Mouse (Mus musculus): ENCODE data around the gene Ppfibp2. TPM values are rescaled to one million over a fixed set of nuclear protein-coding genes. Genes with fewer than 3 reads are reported as not detected.

The Ppfibp2 gene
- polyA plus RNA-seq, 1 experiment from 2014 or later = 19.2 TPM

GRCm38 (mm10) chr7:107596753-107597152 is 1.7 kb downstream of the Ppfibp2 start:
- Histone ChIP-seq H3K9me3 (replicated peaks; ENCODE audit: control insufficient read depth, low read length) (no peaks in the 10 kb centered on the region), H3K4me1 (ENCODE audit: control insufficient read depth, insufficient read depth, low read length) (no peaks in the 10 kb centered on the region), H3K27me3 (ENCODE audit: control insufficient read depth, insufficient read depth, low read length) (no peaks in the 10 kb centered on the region), H3K36me3 (replicated peaks; ENCODE audit: control insufficient read depth, insufficient read depth, low read depth, low read length) (no peaks in the 10 kb centered on the region), H3K9ac (replicated peaks; ENCODE audit: low read length) (no peak overlapping the region), H3K4me2 (ENCODE audit: low read depth, low read length) (no peak overlapping the region), H3K27ac (replicated peaks; ENCODE audit: low read depth, low read length) (no peak overlapping the region), H3K4me3 (ENCODE audit: low read depth, low read length) (no peak overlapping the region)
- ATAC-seq (replicated peaks; ENCODE audit: insufficient number of reproducible peaks, low FRiP score, low TSS enrichment, low read depth) = no peak
- no peak for DNase-seq (ENCODE audit: low spot score)

GRCm38 (mm10) chr7:107597956-107598355 is 2.9 kb downstream of the Ppfibp2 start:
- Histone ChIP-seq H3K36me3 (replicated peaks; ENCODE audit: control insufficient read depth, insufficient read depth, low read depth, low read length) (no peaks in the 10 kb centered on the region), H3K4me1 (ENCODE audit: control insufficient read depth, insufficient read depth, low read length) (no peaks in the 10 kb centered on the region), H3K27me3 (ENCODE audit: control insufficient read depth, insufficient read depth, low read length) (no peaks in the 10 kb centered on the region), H3K27ac (replicated peaks; ENCODE audit: low read depth, low read length) (no peak overlapping the region), H3K4me3 (ENCODE audit: low read depth, low read length) (no peak overlapping the region), H3K4me2 (ENCODE audit: low read depth, low read length) (no peak overlapping the region), H3K9ac (replicated peaks; ENCODE audit: low read length) (no peak overlapping the region), H3K9me3 (replicated peaks; ENCODE audit: control insufficient read depth, low read length) (no peaks in the 10 kb centered on the region)
- DNase-seq (ENCODE audit: low spot score) = no peak
- no peak for ATAC-seq (replicated peaks; ENCODE audit: insufficient number of reproducible peaks, low FRiP score, low TSS enrichment, low read depth)
- WGBS = 85% methylated on average over 3 of the region's 3 CpGs

- DNase-seq (ENCODE audit: low spot score) (no peak), ATAC-seq (replicated peaks; ENCODE audit: insufficient number of reproducible peaks, low FRiP score, low TSS enrichment, low read depth) (no peak)
- 78% methylated on average over 5 of the region's 5 CpGs for WGBS
Measured at GRCm38 (mm10) chr7:107600651-107601050, 5.6 kb downstream of the Ppfibp2 start.

GRCm38 (mm10) chr7:107602505-107602904 is 7.5 kb downstream of the Ppfibp2 start:
- Histone ChIP-seq H3K36me3 (replicated peaks; ENCODE audit: control insufficient read depth, insufficient read depth, low read depth, low read length) (no peaks in the 10 kb centered on the region), H3K4me1 (ENCODE audit: control insufficient read depth, insufficient read depth, low read length) (no peaks in the 10 kb centered on the region)

More at GRCm38 (mm10) chr7:107600651-107601050, 5.6 kb downstream of the Ppfibp2 start:
- no peak overlapping the region for H3K27ac ChIP-seq (replicated peaks; ENCODE audit: low read depth, low read length)
- H3K4me1 ChIP-seq (ENCODE audit: control insufficient read depth, insufficient read depth, low read length) = no peaks in the 10 kb centered on the region
- no peaks in the 10 kb centered on the region for H3K36me3 ChIP-seq (replicated peaks; ENCODE audit: control insufficient read depth, insufficient read depth, low read depth, low read length)
- H3K4me2 ChIP-seq (ENCODE audit: low read depth, low read length) = no peak overlapping the region
- H3K9ac ChIP-seq (replicated peaks; ENCODE audit: low read length) = no peak overlapping the region
- H3K27me3 ChIP-seq (ENCODE audit: control insufficient read depth, insufficient read depth, low read length) = no peaks in the 10 kb centered on the region
- H3K4me3 ChIP-seq (ENCODE audit: low read depth, low read length) = no peak overlapping the region
- no peaks in the 10 kb centered on the region for H3K9me3 ChIP-seq (replicated peaks; ENCODE audit: control insufficient read depth, low read length)

GRCm38 (mm10) chr7:107602913-107603312 is 7.9 kb downstream of the Ppfibp2 start:
- no peak for ATAC-seq (replicated peaks; ENCODE audit: insufficient number of reproducible peaks, low FRiP score, low TSS enrichment, low read depth)
- no peaks in the 10 kb centered on the region for H3K4me1 ChIP-seq (ENCODE audit: control insufficient read depth, insufficient read depth, low read length)
- WGBS = 66% methylated on average over 6 of the region's 6 CpGs

More at GRCm38 (mm10) chr7:107602505-107602904, 7.5 kb downstream of the Ppfibp2 start:
- Histone ChIP-seq H3K9ac (replicated peaks; ENCODE audit: low read length) (no peak overlapping the region), H3K9me3 (replicated peaks; ENCODE audit: control insufficient read depth, low read length) (no peaks in the 10 kb centered on the region), H3K27me3 (ENCODE audit: control insufficient read depth, insufficient read depth, low read length) (no peaks in the 10 kb centered on the region), H3K4me3 (ENCODE audit: low read depth, low read length) (no peak overlapping the region), H3K4me2 (ENCODE audit: low read depth, low read length) (no peak overlapping the region), H3K27ac (replicated peaks; ENCODE audit: low read depth, low read length) (no peak overlapping the region)
- ATAC-seq (replicated peaks; ENCODE audit: insufficient number of reproducible peaks, low FRiP score, low TSS enrichment, low read depth) (no peak), DNase-seq (ENCODE audit: low spot score) (no peak)
- 79% methylated on average over 4 of the region's 4 CpGs for WGBS

GRCm38 (mm10) chr7:107607766-107608165 is 12.8 kb downstream of the Ppfibp2 start:
- no peak for DNase-seq (ENCODE audit: low spot score)
- Histone ChIP-seq H3K4me1 (ENCODE audit: control insufficient read depth, insufficient read depth, low read length) (no peaks in the 10 kb centered on the region), H3K9ac (replicated peaks; ENCODE audit: low read length) (no peak overlapping the region), H3K36me3 (replicated peaks; ENCODE audit: control insufficient read depth, insufficient read depth, low read depth, low read length) (no peaks in the 10 kb centered on the region), H3K4me2 (ENCODE audit: low read depth, low read length) (no peak overlapping the region), H3K4me3 (ENCODE audit: low read depth, low read length) (no peak overlapping the region), H3K9me3 (replicated peaks; ENCODE audit: control insufficient read depth, low read length) (no peaks in the 10 kb centered on the region), H3K27me3 (ENCODE audit: control insufficient read depth, insufficient read depth, low read length) (no peaks in the 10 kb centered on the region), H3K27ac (replicated peaks; ENCODE audit: low read depth, low read length) (no peak overlapping the region)
- 90% methylated on average over 1 of the region's 1 CpGs for WGBS
- no peak for ATAC-seq (replicated peaks; ENCODE audit: insufficient number of reproducible peaks, low FRiP score, low TSS enrichment, low read depth)

More at GRCm38 (mm10) chr7:107602913-107603312, 7.9 kb downstream of the Ppfibp2 start:
- Histone ChIP-seq H3K36me3 (replicated peaks; ENCODE audit: control insufficient read depth, insufficient read depth, low read depth, low read length) (no peaks in the 10 kb centered on the region), H3K27me3 (ENCODE audit: control insufficient read depth, insufficient read depth, low read length) (no peaks in the 10 kb centered on the region), H3K9me3 (replicated peaks; ENCODE audit: control insufficient read depth, low read length) (no peaks in the 10 kb centered on the region), H3K9ac (replicated peaks; ENCODE audit: low read length) (no peak overlapping the region), H3K27ac (replicated peaks; ENCODE audit: low read depth, low read length) (no peak overlapping the region), H3K4me2 (ENCODE audit: low read depth, low read length) (no peak overlapping the region), H3K4me3 (ENCODE audit: low read depth, low read length) (no peak overlapping the region)
- no peak for DNase-seq (ENCODE audit: low spot score)

GRCm38 (mm10) chr7:107609622-107610255 is 14.7 kb downstream of the Ppfibp2 start:
- Histone ChIP-seq H3K27ac (replicated peaks; ENCODE audit: low read depth, low read length) (no peak overlapping the region), H3K4me2 (ENCODE audit: low read depth, low read length) (no peak overlapping the region), H3K9me3 (replicated peaks; ENCODE audit: control insufficient read depth, low read length) (no peaks in the 10 kb centered on the region), H3K9ac (replicated peaks; ENCODE audit: low read length) (no peak overlapping the region), H3K36me3 (replicated peaks; ENCODE audit: control insufficient read depth, insufficient read depth, low read depth, low read length) (no peaks in the 10 kb centered on the region), H3K4me3 (ENCODE audit: low read depth, low read length) (no peak overlapping the region), H3K4me1 (ENCODE audit: control insufficient read depth, insufficient read depth, low read length) (no peaks in the 10 kb centered on the region), H3K27me3 (ENCODE audit: control insufficient read depth, insufficient read depth, low read length) (no peaks in the 10 kb centered on the region)
- 84% methylated on average over 2 of the region's 2 CpGs for WGBS
- DNase-seq (ENCODE audit: low spot score) (no peak), ATAC-seq (replicated peaks; ENCODE audit: insufficient number of reproducible peaks, low FRiP score, low TSS enrichment, low read depth) (no peak)

GRCm38 (mm10) chr7:107610880-107611279 is 15.9 kb downstream of the Ppfibp2 start:
- DNase-seq (ENCODE audit: low spot score) (no peak), ATAC-seq (replicated peaks; ENCODE audit: insufficient number of reproducible peaks, low FRiP score, low TSS enrichment, low read depth) (no peak)
- no peaks in the 10 kb centered on the region for H3K36me3 ChIP-seq (replicated peaks; ENCODE audit: control insufficient read depth, insufficient read depth, low read depth, low read length)
- H3K9me3 ChIP-seq (replicated peaks; ENCODE audit: control insufficient read depth, low read length) = no peaks in the 10 kb centered on the region
- whole genome bisulfite sequencing = 85% methylated on average over 5 of the region's 5 CpGs
- H3K9ac ChIP-seq (replicated peaks; ENCODE audit: low read length) = no peak overlapping the region
- H3K4me3 ChIP-seq (ENCODE audit: low read depth, low read length) = no peak overlapping the region
- no peaks in the 10 kb centered on the region for H3K27me3 ChIP-seq (ENCODE audit: control insufficient read depth, insufficient read depth, low read length)
- H3K27ac ChIP-seq (replicated peaks; ENCODE audit: low read depth, low read length) = no peak overlapping the region
- no peaks in the 10 kb centered on the region for H3K4me1 ChIP-seq (ENCODE audit: control insufficient read depth, insufficient read depth, low read length)
- H3K4me2 ChIP-seq (ENCODE audit: low read depth, low read length) = no peak overlapping the region
